Mouse (Mus musculus): Measurements from ENCODE around the gene Gm5916. TPM values are rescaled to one million over a fixed set of nuclear protein-coding genes. Genes with fewer than 3 reads are reported as not detected.

Gm5916 gene
- not detected for total RNA-seq (2021)

DNA sequence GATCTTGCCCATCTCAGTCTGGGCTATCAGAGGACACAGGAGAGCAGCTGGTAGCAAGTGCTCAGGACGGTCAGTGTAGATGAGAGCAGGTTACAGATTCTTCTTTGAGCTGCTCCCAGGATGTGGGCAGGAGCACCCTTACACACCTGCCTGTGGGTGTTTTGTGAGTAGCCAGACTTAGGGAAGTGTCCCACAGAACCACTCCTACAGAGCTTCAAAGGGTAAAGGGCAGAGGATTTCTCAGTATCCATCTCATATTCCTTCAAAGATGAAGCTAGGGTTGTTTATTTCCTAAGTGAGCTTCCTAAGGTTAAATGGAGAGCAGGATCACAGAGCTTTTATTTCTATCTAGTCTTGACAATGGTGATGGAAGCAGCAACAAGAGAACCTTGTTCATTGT lies at the start of gene Gm5916:
Gene Gm5916, minus strand, starts transcription at position 101 of the 400 bp plus-strand sequence.
- no peak for DNase-seq
- intact Hi-C loops (cut with DNase I) = loop anchor here (2.0 kb wide), 1 partner anchor 284 kb away; the partner anchor contains the start of gene 9230110F15Rik

Other genes with a start within 250 kb of the Gm5916 start
- under 1 TPM in 1 of 2 experiments, not detected in 1; 0.32 TPM for gene 9230113P08Rik, start 220.4 kb downstream of the Gm5916 start, total RNA-seq (2021)